Mouse (Mus musculus) limb, embryonic 13.5 days (tissue): ENCODE measurements at regions not wholly inside any gene's neighbourhood (a gene's known extent, or its start where the extent isn't known, plus 50 kb on each side); places are given as distances from the start of the nearest gene placed in this dataset.
A peak's percentile ranks its signal among the peaks of the same experiment; 100 is the strongest.

Experiments
- ATAC-seq: fragments of 200-750 bp; cut with Nextera tagmentation; 2 replicates; pipeline ENCODE4 v1.8.0; 2017; ENCODE audit warnings: low read depth, moderate number of reproducible peaks, moderate TSS enrichment; ENCODE audit not compliant: low FRiP score
- H3K27ac ChIP-seq: fragments of 300-500 bp; sonication (generic); 2 replicates; pipeline ENCODE4 v1.5.1; 2015; ENCODE audit warnings: inconsistent platforms, mild to moderate bottlenecking, moderate library complexity
- H3K27me3 ChIP-seq: fragments of 300-500 bp; sonication (generic); 2 replicates; pipeline ENCODE4 v1.6.1; 2015; ENCODE audit warnings: mild to moderate bottlenecking, inconsistent platforms
- H3K36me3 ChIP-seq: fragments of 300-500 bp; sonication (generic); 2 replicates; pipeline ENCODE4 v1.6.1; 2015; ENCODE audit warnings: inconsistent platforms, mild to moderate bottlenecking, moderate library complexity
- H3K4me1 ChIP-seq: fragments of 300-500 bp; sonication (generic); 2 replicates; pipeline ENCODE4 v1.6.1; 2015; ENCODE audit warnings: inconsistent platforms
- H3K4me2 ChIP-seq: fragments of 300-500 bp; sonication (generic); replicated peaks from 2 replicates; pipeline ENCODE4 v1.6.1; 2015; ENCODE audit warnings: inconsistent platforms, mild to moderate bottlenecking, moderate library complexity
- H3K4me3 ChIP-seq: fragments of 300-500 bp; sonication (generic); 2 replicates; pipeline ENCODE4 v1.5.1; 2015; ENCODE audit warnings: moderate library complexity, mild to moderate bottlenecking, inconsistent platforms
- H3K9ac ChIP-seq: fragments of 300-500 bp; sonication (generic); 2 replicates; pipeline ENCODE4 v1.6.1; 2015; ENCODE audit warnings: mild to moderate bottlenecking, inconsistent platforms
- H3K9me3 ChIP-seq: fragments of 300-500 bp; sonication (generic); 2 replicates; pipeline ENCODE4 v1.6.1; 2016; ENCODE audit warnings: inconsistent platforms
- WGBS: fragments of 180-500 bp; shearing (Covaris S2); methylation state at CpG from one replicate; pipeline ENCODE4 v1.1.7; 2015; 5-methylcytosine and 5-hydroxymethylcytosine counted together

DNA sequence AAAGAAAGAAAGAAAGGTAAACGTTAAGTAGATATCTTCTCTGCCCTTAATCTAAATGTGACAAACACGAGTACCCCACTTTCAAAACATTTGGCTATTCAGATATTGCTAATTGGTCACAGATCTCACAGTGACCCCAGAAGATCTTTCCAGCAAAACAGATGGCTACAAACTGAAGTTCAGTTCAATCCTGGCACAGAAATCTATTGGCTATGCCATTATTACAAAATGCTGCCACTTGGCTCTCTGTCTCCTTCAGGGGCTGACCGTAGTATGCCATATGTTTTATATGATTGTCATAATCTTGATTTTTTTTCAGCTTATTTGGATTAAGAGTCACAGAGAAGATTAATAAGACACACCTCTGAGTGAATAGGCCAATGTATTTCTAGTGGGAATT lies 873.2 kb downstream of the Slc22a22 start:
- no peak overlapping the region for H3K4me2 ChIP-seq
- H3K27me3 ChIP-seq: no peaks in the 10 kb centered on the region
- WGBS: 87% methylated on average over 3 of the region's 3 CpGs
- no peak overlapping the region for H3K4me3 ChIP-seq
- no peak overlapping the region for H3K9ac ChIP-seq
- H3K36me3 ChIP-seq: no peaks in the 10 kb centered on the region
- H3K9me3 ChIP-seq: no peaks in the 10 kb centered on the region
- ATAC-seq: no peak
- no peaks in the 10 kb centered on the region for H3K4me1 ChIP-seq
- H3K27ac ChIP-seq: no peak overlapping the region

DNA sequence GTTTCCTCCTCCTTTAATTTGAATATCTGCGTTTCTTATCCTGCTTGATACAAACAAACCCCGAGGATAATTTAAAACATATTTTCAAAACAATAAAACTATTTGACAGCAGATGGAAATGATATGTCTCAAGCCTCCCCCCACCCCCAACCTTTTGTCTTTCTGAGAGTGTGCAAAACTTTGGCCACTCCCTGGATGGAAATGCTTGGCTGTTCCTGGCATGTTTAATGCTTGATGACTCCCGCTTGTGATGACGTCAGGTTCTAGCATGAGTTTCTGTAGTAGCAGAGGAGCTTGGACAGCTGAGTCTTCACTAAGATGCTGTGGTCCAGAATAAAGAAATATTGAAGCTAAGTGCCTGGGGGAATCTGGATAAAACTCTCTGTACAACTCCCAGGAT lies 884.8 kb downstream of the Slc22a22 start:
- Histone ChIP-seq H3K9me3 (no peaks in the 10 kb centered on the region), H3K27ac (no peak overlapping the region), H3K36me3 (no peaks in the 10 kb centered on the region), H3K4me1 (no peaks in the 10 kb centered on the region), H3K9ac (no peak overlapping the region), H3K4me2 (no peak overlapping the region), H3K4me3 (no peak overlapping the region), H3K27me3 (no peaks in the 10 kb centered on the region)
- WGBS: 70% methylated on average over 4 of the region's 4 CpGs
- no peak for ATAC-seq

DNA sequence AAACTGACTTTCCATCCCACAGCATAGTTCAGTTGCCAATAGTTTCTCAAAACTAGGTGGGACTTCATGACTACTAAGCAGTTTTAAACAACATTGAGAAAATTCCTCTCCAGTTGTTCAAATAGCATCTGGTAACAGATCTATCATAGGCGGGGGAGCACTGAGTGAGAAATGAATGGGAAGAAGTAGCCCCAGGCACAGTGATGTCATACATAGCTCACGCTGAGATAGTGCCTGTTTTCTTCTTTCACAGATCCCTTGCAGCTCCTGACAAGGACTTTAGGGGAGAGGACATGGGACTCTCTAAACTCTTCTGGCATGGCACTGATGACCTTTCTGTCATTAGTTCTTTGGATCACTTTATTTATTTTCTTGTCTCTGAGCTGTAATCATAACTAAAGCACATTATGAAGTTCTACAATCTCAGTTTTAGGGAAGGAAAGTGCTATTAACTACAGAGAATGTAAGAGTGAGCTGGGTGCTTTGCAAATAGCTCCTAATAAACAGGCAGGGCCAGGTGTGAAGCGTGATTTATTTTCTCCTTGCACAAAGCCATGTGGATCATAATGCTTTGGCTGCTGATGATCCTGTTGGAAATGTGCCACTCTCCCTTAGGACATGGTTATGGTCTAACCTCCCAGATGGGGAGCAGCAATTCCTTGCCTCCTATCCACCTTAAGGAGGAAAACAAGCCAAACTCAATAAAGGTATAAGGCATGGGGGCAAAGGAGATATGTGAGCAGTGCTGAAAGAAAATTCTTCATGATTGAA lies 896.5 kb downstream of the Slc22a22 start:
- WGBS: 51% methylated on average over 3 of the region's 3 CpGs
- Histone ChIP-seq H3K9ac (no peak overlapping the region), H3K27me3 (no peaks in the 10 kb centered on the region), H3K36me3 (no peaks in the 10 kb centered on the region), H3K4me3 (no peak overlapping the region), H3K9me3 (no peaks in the 10 kb centered on the region), H3K27ac (no peak overlapping the region), H3K4me1 (0 out of 2 replicates have a peak, but pooled peaks cover 2% of the 10 kb centered on the region), H3K4me2 (no peak overlapping the region)
- ATAC-seq: peak; percentile 69

DNA sequence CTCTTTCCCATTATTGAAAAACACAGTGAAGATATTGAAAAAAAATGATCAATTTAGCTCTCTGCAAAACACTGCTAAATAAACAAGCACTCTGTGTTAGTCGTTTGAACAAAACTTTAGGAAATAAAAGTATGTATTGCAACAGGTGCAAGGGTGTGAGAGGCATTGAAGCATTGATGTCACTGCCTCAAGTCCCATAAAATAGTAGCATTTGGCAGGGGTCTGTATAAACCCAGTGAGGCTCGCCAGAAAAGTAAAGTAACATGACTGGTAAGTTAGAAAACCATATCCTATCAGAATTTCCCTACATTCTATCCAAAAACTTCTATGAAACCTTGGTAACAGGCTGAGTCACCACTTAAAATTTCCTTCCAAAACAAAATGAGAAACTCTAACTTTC lies 914.2 kb downstream of the Slc22a22 start:
- Histone ChIP-seq H3K4me3 (no peak overlapping the region), H3K4me1 (peaks cover 5% of the 10 kb centered on the region; the same call in 1 of the 2 replicates), H3K9me3 (no peaks in the 10 kb centered on the region), H3K9ac (no peak overlapping the region), H3K36me3 (no peaks in the 10 kb centered on the region), H3K27me3 (no peaks in the 10 kb centered on the region), H3K27ac (no peak overlapping the region), H3K4me2 (no peak overlapping the region)
- no peak for ATAC-seq
- 30% methylated on average over 2 of the region's 2 CpGs for WGBS

DNA sequence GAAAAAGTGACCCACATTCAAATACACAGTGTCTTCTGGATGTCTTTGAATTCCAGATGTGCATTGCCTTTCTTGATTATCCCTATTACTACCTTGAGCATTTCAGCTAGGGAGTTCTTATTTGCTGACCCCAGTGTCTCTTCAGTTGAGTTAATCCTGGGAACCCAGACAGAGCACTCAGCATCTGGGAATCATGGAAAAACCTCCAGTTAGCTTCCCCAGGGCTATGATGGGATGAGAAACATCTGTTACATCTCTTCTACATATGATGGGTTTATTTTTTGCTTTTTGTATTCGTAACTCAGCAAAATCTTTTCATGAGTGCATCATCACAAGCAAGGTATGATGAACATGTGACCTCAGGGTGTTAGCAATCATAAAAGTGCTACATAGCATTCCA lies 914.6 kb downstream of the Slc22a22 start:
- Histone ChIP-seq H3K9me3 (no peaks in the 10 kb centered on the region), H3K4me2 (no peak overlapping the region), H3K9ac (no peak overlapping the region), H3K4me3 (no peak overlapping the region), H3K27ac (no peak overlapping the region), H3K4me1 (peaks cover 5% of the 10 kb centered on the region; the same call in 1 of the 2 replicates), H3K27me3 (no peaks in the 10 kb centered on the region), H3K36me3 (no peaks in the 10 kb centered on the region)
- ATAC-seq: no peak
- WGBS: 55% methylated on average over 1 of the region's 1 CpGs

DNA sequence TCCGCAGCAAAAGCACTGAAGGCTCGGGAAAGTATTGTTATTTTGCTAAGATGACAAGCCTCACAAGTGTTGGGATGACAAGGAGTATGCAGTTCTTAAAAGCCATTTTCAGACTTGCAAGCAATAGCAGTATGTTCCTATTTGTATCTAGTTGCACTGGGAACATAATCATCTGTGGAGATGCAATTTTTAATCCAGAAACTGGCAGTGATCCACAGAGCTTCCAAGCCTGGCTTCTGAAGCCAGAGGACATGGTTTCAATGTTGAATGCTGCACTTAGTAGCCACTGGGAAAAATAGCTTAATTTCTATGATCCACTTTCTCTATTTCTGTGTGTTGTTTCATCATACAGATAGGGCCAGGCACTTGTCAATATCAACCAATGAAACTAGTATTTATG lies 915.3 kb downstream of the Slc22a22 start:
- Histone ChIP-seq H3K9ac (no peak overlapping the region), H3K27me3 (no peaks in the 10 kb centered on the region), H3K9me3 (no peaks in the 10 kb centered on the region), H3K4me2 (no peak overlapping the region), H3K4me1 (peaks cover 5% of the 10 kb centered on the region; the same call in 1 of the 2 replicates), H3K4me3 (no peak overlapping the region), H3K27ac (no peak overlapping the region), H3K36me3 (no peaks in the 10 kb centered on the region)
- WGBS: 95% methylated on average over 2 of the region's 2 CpGs
- ATAC-seq: no peak

DNA sequence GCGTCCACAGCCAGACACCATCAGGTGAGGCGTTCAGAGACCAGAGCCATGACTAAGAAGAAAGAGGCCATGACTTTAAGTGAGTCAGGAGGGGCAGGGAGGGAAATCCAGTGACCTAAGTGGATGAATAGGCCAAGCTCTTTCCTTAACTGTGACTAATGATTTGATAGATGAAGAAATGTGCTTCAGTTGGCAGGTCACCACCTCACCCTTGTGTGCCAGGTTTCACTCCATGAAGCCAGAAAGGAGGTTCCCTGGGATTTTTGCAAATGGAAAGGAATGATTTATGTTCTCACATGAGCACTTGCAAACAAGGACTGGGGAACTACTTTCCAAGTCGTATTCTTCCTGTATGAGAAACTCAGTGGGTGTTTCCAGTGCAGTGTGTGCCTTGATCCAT lies 923.0 kb downstream of the Slc22a22 start:
- no peaks in the 10 kb centered on the region for H3K27me3 ChIP-seq
- H3K9me3 ChIP-seq: no peaks in the 10 kb centered on the region
- H3K4me2 ChIP-seq: no peak overlapping the region
- H3K36me3 ChIP-seq: no peaks in the 10 kb centered on the region
- no peaks in the 10 kb centered on the region for H3K4me1 ChIP-seq
- no peak overlapping the region for H3K4me3 ChIP-seq
- H3K9ac ChIP-seq: no peak overlapping the region
- no peak for ATAC-seq
- no peak overlapping the region for H3K27ac ChIP-seq
- WGBS: 76% methylated on average over 3 of the region's 3 CpGs

DNA sequence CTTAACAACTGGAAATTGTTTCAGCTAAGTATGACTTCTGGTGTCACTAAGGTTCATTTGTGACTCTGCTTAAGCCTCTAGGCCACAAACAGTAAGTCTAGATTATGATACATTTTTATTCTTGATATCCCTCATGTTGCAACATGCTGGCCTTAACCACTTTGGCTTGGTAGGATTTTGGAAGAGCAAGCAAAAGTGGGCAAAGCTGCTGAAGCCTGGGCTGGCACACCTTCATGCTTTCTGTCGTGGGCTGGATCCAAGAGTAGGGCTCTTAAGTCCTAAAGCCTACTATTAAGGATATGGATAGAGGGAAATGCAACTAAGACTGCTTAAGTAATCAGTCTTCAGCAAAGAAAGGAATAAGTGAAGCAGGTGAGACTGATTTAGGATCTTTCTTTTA lies 923.6 kb downstream of the Slc22a22 start:
- Histone ChIP-seq H3K4me3 (no peak overlapping the region), H3K4me1 (no peaks in the 10 kb centered on the region), H3K27me3 (no peaks in the 10 kb centered on the region), H3K36me3 (no peaks in the 10 kb centered on the region), H3K9me3 (no peaks in the 10 kb centered on the region), H3K9ac (no peak overlapping the region), H3K4me2 (no peak overlapping the region), H3K27ac (no peak overlapping the region)
- 73% methylated on average over 1 of the region's 1 CpGs for WGBS
- no peak for ATAC-seq

DNA sequence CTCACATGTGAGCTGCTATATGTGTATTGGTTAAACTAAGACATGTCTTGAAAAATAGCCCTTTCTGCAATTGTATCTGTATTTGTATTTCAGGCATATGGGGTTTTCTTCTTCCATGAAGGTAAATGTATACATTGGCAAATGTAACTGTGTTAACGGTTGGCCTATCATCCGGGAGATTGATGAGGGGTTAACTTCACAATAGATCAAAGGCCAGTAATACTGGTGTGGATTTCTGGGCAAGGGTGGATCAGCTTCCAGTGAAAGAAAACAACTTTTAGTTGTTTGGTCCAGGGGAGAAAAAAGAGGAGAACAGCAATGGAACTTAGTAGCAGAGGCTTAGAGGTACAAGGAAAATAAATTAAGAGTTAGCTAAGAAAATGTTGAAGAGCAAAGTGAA lies 945.9 kb downstream of the Slc22a22 start:
- no peak overlapping the region for H3K4me3 ChIP-seq
- H3K9me3 ChIP-seq: no peaks in the 10 kb centered on the region
- 24% methylated on average over 2 of the region's 2 CpGs for WGBS
- no peaks in the 10 kb centered on the region for H3K27me3 ChIP-seq
- H3K36me3 ChIP-seq: no peaks in the 10 kb centered on the region
- H3K27ac ChIP-seq: no peak overlapping the region
- ATAC-seq: no peak
- H3K4me1 ChIP-seq: no peaks in the 10 kb centered on the region
- H3K9ac ChIP-seq: no peak overlapping the region
- no peak overlapping the region for H3K4me2 ChIP-seq

DNA sequence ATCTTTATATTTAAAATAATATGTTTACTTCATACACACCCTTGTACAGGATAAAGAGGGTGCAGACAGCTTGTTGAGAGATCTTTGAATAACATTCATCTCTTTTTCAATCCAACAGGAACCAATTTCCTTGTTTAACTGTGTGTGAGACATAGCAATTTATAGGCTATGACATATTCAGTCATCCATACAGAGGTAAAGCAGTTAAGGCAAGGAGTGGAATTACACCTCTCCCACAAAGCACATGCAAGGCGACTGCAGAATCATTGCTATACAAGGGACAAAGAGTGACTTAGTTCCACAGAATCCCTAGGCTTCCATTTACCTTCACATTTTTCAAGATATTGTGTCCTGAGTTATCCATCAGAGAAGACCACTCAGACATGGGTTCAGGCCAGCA lies 959.0 kb downstream of the Slc22a22 start:
- no peak overlapping the region for H3K27ac ChIP-seq
- H3K36me3 ChIP-seq: no peaks in the 10 kb centered on the region
- no peaks in the 10 kb centered on the region for H3K4me1 ChIP-seq
- 76% methylated on average over 1 of the region's 1 CpGs for WGBS
- no peak for ATAC-seq
- H3K9ac ChIP-seq: no peak overlapping the region
- H3K27me3 ChIP-seq: no peaks in the 10 kb centered on the region
- H3K4me2 ChIP-seq: no peak overlapping the region
- no peaks in the 10 kb centered on the region for H3K9me3 ChIP-seq
- no peak overlapping the region for H3K4me3 ChIP-seq

DNA sequence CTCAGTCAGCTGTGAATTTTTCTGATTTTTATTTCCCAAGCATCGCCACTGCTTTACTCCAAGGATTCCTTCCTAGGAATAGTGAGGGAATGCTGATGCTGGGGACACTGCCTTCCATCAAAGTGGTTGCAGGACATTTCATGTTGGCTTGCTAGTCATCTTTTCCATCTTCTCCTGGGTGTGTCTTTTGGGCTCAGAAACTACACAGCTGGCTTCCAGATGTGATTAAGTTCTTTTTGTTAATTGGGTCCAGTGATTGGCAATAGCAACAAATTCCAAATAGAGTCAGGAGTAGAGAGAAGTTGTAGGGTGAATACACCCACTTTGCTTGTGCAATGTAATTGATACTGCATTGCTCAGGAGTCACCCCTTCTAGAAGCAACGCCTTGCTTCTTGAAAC lies 961.3 kb downstream of the Slc22a22 start:
- no peaks in the 10 kb centered on the region for H3K4me1 ChIP-seq

DNA sequence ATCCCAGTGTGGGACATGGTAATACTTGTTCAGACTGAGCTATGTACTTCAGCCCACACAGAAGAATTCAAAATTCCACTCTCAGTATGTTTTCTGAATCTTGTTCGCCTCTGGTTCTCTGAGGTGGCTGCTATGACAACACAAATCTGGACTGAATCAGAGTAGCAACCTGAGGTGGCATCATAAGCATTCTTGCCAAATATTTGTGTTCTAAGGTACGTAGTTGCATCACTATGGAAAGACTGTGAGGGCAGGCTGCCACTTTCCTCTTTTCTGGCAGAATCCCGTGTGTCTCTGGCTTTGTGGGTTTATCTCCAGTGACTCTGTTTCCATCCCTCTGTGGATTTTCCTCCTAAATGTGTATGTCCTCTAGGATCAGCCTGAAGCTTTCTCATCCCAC lies 978.7 kb downstream of the Slc22a22 start:
- no peaks in the 10 kb centered on the region for H3K9me3 ChIP-seq
- no peak for ATAC-seq
- H3K9ac ChIP-seq: no peak overlapping the region
- no peak overlapping the region for H3K4me3 ChIP-seq
- no peak overlapping the region for H3K27ac ChIP-seq
- no peak overlapping the region for H3K4me2 ChIP-seq
- 78% methylated on average over 3 of the region's 3 CpGs for WGBS
- H3K36me3 ChIP-seq: no peaks in the 10 kb centered on the region
- H3K4me1 ChIP-seq: 0 out of 2 replicates have a peak, but pooled peaks cover 10% of the 10 kb centered on the region
- H3K27me3 ChIP-seq: no peaks in the 10 kb centered on the region

More for the DNA sequence above, 961.3 kb downstream of the Slc22a22 start:
- no peaks in the 10 kb centered on the region for H3K27me3 ChIP-seq
- no peak overlapping the region for H3K4me2 ChIP-seq
- 66% methylated on average over 2 of the region's 2 CpGs for WGBS
- ATAC-seq: no peak
- no peaks in the 10 kb centered on the region for H3K9me3 ChIP-seq
- H3K4me3 ChIP-seq: no peak overlapping the region
- H3K36me3 ChIP-seq: no peaks in the 10 kb centered on the region
- H3K9ac ChIP-seq: no peak overlapping the region
- H3K27ac ChIP-seq: no peak overlapping the region

DNA sequence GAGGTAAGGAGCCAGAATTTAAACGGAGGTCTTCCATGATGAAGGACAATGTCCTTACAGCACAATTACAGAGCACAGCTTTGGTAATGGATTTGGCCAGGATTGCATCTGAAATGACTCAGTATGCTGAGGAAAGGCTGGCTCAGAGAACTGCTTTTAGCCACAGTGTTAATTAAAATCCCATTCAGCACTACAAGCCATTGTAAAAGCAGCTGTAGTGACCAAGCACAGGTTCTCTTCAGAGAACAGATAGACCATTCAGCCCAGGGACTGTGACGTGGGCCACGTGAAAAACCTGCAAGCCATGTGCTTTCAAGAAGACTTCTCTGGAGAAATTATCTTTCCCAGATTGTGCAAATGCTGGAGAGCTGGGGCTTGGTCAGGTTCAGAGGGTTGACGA lies 979.7 kb downstream of the Slc22a22 start:
- Histone ChIP-seq H3K4me3 (no peak overlapping the region), H3K9me3 (no peaks in the 10 kb centered on the region), H3K27me3 (no peaks in the 10 kb centered on the region), H3K27ac (no peak overlapping the region), H3K36me3 (no peaks in the 10 kb centered on the region), H3K4me2 (no peak overlapping the region), H3K9ac (no peak overlapping the region), H3K4me1 (0 out of 2 replicates have a peak, but pooled peaks cover 10% of the 10 kb centered on the region)
- 63% methylated on average over 4 of the region's 4 CpGs for WGBS
- ATAC-seq: no peak
